Mouse (Mus musculus) monocyte, adult 2 months (primary cell): ENCODE measurements around the gene Mydgf.

Experiments used
- DNase-seq, 2 experiments: peaks; one replicate each; pipeline ENCODE4 v3.0.0; 2022; ENCODE audit warnings: low spot score in 2 of 2, low read depth in 1 of 2

Mydgf gene

DNA sequence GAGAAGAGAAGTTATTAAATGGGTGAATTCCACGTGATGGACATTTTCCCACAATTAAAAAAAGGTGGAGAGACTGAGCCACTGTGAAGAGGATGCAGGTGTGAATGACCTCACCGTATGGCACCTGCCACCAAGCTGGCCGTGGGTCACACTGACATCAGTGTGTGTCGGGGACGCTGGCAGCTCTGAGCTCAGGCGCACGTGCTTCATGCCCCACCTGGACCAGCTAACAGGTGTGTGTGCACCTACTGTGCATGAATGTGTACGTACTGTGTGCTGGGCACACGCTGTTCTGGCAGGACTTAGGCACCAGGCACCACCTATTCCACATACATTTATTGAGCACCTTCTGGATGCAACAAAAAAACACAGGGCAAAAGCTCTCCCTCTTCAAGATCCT is 39.2 kb downstream of the Mydgf start:
- no peak for DNase-seq

DNA sequence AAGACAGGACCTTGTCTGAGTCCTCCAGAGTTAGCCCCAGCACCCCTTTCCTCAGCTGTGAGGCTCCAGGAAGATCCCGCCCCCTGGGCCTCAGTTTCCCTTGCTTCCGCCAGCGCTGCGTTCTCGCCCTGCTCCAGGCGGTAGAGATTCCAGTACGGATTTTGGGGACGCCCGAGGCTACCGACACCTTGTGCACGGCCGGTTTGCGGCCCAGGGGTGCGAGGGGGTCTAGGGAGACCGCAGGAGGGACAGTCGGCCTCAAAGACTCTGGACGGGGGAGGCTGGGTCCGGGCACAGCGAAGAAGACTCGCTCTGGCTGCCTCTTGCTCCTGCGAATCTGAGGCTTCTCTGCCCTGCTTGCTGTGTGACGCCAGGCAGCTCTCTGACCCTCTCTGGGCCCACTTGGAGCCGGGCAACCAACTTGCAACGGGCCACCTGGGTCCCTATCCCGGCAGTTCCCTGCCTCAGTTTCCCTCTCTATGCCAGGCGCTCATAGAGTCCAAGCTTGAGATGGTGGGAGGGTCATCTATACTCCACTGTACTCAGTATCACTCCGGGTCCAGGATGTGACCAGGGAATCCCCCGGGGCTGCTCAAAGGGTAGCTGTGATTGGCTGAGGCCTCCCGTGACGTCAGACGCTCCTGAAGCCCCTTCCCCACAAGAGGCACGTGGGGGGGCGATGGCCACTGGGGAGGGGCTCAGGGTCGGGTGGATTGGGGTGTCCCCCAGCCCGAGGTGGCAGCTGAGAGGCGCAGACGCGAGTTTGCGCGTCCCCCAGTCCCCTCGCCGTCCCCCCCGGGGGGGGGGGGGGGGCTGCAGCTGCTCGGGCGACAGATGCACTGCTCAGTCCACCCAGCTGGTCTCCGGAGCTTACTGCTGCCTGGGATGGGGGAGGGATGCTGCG is 41.8 kb downstream of the Mydgf start:
- DNase-seq, result no peak

DNA sequence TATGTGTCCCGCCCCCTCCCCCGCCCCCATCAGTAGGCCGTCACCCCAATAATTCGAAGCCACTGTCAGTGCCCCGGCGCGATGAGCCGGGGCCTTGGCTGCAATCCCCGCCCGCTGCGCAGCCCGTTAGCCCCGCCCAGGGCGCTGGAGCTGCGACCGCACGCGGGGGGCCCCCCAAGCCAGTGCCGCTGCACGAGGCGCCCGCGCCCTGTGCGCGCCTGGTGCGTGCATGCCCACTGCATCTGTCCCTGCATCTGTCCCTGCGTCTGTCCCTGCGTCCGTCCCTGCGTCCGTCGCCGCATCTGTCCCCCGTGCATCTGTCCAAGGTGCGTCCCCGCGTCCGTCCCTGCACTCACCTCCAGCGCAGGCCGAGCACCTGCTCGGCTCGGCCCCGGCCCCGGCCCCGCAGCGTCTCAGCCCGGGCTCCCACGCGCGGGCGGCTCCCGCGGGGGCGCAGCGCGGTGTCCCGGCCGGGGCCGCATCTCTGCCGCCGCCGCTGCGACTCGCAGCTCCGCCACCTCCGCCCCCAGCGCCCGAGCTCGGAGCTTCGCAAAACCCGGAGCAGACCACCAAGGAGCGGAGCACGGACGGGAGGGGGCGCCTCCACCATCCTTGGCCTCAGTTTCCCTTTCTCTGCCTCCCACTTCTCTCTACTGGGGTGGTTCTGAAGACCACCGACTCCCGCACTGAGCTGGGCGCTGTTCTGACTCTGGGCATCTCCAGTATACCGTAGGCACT is 43.7 kb downstream of the Mydgf start, which contains the start of gene Sema6b:
TSS of gene Sema6b (minus strand) at position 486 of the 738 bp plus-strand sequence.
- no peak for DNase-seq

DNA sequence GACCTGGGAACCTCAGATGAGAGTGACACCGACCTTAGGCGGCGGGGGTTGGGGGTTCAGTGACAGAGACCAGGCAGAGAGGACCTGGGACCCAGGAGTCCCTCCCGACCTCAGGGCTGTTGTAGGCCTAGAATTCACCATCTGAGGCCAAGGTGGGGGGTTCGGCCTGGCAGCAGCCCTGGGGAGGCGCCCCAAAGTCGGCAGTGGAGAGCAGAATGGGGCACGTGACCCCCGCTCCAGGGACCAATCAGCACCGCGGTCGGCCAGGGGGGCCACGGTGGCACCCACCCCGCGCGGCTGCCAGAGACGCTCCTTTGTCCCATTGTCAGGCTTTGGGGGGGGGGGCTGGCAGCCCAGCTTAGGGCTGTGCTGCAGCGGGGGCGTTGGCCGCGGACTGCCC is 44.4 kb downstream of the Mydgf start:
- DNase-seq, result no peak

DNA sequence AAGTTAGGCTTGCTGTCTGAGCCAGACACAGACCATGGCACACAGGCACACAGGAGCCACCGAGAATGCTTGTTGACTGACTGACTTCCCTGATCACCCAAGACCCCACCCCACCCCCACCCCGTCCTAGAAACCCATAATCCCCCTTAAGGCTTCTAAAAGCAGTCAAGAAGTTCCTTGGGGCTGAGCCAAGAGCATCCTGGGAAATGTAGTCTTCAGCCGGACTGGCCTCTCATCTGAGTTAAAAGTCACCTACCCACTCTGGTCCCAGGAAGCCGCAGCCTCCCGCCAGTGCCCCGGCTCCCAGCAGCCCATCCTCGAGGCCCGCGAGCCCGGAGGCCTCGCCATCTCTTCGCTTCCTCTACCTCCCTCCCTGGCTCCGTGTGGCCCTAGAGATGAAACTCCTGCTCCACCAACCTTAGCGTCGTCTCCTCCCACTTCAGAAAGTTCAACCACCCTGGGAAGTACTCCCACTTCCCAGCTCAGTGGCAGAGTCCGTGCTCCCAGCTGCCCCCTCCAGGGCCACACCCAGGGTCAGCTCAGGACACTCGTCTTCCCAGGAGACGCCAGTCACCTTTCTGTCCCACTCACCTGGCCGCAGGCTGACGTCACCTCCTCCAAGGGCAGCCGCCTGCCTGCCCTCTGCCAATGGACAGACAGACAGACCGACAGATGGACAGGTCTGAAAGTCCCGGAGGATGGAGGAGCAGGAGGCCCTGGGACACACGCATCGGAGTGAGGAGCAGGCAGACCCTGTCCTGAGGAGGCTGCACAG is 45.7 kb downstream of the Mydgf start:
- no peak for DNase-seq

DNA sequence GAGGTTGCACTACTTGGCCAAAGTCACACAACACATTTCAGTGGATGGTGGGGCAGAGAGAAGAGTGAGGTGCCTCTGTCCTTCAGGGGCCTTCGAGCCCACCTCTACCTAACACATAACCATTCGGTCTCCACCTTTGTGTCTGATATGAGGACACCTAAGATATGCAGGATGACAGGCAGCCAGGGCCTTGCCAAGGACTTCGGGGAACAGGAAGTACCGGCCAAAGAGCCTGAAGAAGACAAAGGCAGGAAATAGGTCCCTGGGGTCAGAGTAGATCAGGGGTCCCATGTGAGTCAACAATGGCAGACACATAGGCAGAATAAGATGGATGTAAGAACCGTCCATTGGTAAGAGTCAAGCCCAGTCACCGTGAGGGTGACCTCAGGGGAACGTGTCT is 47.2 kb downstream of the Mydgf start:
- no peak for DNase-seq

DNA sequence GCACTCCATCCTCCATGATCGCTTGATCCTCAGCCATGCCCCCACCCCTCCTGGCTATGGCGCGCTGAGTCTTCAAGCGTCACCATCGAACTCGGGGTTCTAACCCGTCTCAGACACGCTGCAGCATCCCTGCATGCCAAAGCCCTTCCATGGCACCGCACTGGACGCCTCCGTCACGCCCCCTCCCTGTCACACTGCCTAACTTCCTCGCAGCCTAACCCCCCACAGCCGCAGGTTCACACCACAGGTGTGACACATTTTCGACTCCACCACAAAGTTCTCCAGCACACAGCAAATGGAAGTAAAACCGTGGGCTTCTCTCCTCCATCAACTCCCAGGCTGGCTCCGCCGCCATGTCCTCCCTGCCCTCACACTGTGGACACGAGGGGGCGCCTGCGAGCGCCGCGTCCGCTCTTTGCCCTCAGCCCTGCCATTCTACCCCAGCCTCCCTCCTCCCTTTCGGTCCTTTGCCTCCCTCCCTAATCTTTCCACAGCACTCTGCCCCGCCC is 49.2 kb downstream of the Mydgf start:
- DNase-seq, result peak; percentile 48 to 72

DNA sequence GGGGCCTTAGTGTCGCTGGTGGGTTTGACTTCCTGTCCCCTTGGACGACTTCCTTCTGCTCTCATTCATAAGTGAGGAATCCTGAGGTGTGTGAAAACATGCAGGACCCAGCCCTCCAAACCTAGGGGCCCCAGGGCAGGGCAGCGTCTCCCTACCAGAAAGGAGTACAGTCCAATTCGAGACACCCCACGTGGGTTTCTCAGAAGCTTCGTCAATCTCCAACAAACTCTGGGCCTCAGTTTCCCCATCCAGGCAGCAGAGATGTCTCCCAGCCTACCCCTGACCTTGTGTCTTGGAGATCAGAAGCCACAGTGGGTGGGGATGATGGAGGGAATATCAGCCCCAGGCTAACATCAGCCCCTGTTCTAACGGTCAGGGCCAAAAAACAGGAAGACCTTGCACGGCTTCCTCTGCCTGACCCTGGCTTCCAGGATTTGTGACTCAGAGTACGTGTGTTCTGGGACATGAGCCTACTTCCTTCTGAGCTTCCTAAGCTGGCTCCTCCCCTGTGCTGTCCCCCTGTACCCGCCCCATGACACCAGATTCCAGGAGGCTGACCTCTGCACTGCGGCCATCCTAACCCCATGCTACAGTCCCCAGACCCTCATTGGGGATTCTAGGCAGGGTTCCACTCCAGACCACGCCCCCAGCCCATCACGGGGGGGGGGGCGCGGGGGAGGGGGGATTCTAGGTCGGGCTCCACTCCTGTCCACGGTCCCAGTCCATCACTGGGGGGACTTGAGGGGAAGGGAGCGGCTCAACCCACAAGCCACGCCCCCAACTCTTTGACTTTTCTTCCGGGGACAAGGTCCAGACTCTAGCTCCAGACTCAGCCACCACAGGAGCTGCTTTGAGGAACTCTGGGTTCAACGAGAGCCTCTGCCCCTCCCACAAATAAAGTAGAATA is 50.0 kb downstream of the Mydgf start:
- peak; percentile 45 to 46 for DNase-seq

DNA sequence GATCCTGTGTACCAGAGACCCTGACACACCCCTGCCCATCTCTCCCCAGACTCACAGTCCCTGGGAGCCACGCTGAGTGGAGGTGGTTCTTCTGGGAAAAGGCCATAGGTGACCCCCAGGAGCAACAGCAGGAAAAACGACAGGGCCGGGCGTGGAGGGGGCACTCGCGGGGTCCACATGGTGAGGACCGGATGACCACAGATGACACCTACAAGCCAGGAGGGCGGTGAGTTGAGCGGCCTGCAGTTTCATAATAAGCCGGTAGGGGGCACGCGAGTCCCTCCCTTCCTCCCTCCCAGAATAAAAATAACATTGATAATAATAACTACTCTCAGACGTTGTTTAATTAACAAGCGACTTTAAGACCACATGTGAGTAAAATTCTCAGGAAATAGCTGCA is 51.1 kb downstream of the Mydgf start:
- peak; percentile 33 to 62 for DNase-seq

DNA sequence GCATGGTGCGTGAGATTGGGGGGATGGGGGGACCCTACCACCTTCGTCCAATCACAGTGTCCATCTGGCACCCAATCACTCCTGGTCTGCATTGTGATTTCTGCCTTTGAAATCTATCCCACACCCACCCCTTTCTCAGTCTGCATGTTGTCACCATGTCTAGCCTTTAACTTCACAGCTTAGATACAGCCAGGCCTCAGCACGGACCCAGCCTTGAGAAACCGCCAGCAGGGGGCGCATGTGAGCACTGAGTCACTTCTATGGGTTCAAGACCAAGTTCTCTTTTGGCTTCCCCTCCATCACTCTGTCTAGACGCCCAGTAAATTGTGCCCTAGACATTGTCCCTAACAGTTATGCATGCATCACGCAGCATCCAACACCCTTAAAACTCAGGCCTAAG is 51.9 kb downstream of the Mydgf start:
- peak; percentile 42 to 69 for DNase-seq

DNA sequence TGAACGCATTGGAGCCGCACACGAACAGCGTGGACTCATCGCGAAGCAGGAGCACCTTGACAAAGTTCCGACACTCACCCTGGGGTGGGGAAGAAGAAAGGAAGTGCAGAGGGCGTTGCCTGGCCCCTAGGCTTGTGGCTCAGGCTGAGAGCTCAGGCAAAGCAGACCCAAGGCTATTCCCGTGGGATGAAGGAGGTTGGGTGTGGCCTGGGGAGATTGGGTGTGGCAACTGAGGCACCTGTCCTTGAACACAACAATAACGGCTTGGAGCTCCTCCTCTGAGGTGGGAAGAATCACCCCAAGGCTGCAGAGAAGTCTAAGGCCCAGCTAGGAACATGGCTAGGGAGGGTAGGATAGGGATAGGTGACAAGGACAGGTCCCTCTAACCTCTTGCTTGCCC is 52.6 kb downstream of the Mydgf start:
- DNase-seq, result no peak

DNA sequence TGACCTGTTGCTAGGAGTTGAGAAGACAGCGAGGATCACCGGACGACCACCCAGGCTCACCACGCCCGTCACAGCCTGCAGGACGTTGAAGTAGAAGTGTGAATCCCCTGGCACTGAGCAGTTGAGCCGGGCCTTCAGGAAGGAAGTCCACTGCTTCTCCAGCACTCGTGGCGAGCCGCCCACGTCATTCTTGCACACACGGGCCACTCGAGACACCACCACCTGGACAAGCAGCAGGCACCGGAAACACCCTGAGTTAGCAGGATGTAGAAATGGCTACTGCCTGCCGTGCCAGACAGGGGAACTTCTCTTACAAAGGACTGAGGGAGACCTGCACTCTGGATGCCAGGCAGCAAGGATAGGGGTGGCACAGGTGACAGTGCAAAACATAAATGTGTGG is 55.5 kb downstream of the Mydgf start:
- no peak for DNase-seq

DNA sequence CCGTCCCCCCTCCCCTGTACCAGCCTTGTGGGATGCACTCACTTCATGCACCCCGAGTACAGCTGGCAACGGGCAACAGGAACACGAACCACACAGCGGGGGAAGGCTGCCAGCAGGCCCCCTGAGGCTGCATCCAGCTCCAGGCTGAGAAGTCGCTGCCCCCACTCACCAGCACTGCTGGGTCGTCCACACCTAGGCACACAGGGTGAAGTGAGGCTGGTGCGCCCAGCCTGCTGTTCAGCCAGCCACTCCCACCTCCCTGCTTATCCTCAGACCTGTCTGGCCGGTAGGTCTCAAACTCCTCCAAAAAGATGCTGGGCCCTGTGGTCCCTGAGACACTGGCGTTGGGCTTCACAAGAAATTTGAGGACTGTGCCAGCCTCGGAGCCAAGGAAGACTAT is 57.5 kb downstream of the Mydgf start:
- no peak for DNase-seq
